In the genomic region with DNA sequence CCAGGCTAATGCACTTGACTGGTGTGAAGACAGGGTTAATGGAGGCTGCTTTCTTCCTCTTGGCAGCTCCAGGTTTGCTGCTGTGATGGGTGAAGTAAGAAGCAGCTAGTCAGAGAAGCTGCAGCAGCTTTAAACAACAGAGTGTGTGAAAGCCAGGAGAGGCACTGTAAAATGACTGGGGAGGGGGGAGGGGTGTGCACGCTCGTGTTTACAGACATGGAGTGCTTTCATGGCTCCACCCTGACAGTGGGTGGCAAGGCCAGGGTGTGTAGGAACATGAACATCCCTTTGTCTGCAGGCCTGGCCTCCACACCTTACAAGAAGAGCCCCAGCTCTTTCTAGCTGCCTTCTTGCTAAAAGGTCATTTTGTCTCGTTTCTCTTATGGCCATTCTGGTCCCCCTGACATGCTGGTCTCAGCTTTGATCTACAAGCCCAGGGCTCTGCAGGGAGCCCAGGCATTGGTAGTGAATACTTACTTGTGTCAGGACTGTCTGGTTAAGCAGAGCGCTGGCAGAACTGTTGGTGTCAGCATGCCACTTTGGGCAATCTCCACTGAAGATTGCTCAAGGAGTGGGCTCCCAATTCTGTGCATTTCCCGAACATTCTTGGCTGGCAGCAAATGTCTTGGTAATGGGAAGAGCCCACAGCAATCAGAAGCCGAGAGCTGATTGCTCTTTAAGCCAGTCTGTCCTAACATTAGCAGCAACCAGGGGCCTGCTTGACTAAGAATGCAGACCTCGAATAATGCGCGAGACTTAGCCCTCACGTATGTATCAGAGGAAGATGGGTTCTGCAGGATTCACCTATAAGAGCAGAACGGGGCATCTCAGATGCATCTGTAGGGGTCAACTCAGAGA, we compare ENCODE assay signal across 10 mouse cellular contexts.
DNase-seq lines count a peak whose midpoint lies in the region; ATAC-seq lines count a peak whose summit lies in the region.
"Had no signal": no experiment of that assay in that cellular context is flagged by ENCODE, and none has a peak within 500 bp of the region (broad histone marks: within the 10 kb centered on the region; RNA-seq: fewer than 3 reads in every experiment).

No protein-coding gene starts in this region.

- no peak for ATAC-seq in hindbrain, embryonic 12.5 days (ENCODE audit: low FRiP score)
- ATAC-seq in neural tube, embryonic 12.5 days (ENCODE audit: low FRiP score, low read depth): peak; percentile 34; the same call in 1 of the 2 replicates
- ATAC-seq in hindbrain, embryonic 16.5 days: peak; percentile 69
- 0 out of 2 replicates have a peak, but pooled peaks have one; percentile 34 for ATAC-seq in neural tube, embryonic 13.5 days (ENCODE audit: low read depth)

- no peak overlapping the region for H3K4me3 ChIP-seq in hindbrain, embryonic 10.5 days
- no peak overlapping the region for H3K4me3 ChIP-seq in hindbrain, embryonic 12.5 days
- H3K4me3 ChIP-seq in neural tube, embryonic 12.5 days: no peak overlapping the region
- H3K4me3 ChIP-seq in hindbrain, embryonic 16.5 days (ENCODE audit: low read length): no peak overlapping the region
- no peak overlapping the region for H3K4me3 ChIP-seq in neural tube, embryonic 13.5 days
- H3K4me3 ChIP-seq: embryonic facial prominence, embryonic 13.5 days had no signal

- H3K27ac ChIP-seq in hindbrain, embryonic 10.5 days: peak overlapping the region; percentile 56
- no peak overlapping the region for H3K27ac ChIP-seq in hindbrain, embryonic 12.5 days
- H3K27ac ChIP-seq in neural tube, embryonic 12.5 days: no peak overlapping the region
- H3K27ac ChIP-seq in hindbrain, embryonic 16.5 days (ENCODE audit: low read depth, low read length): peak overlapping the region; percentile 32
- no peak overlapping the region; the same call in 1 of the 2 replicates for H3K27ac ChIP-seq in neural tube, embryonic 13.5 days (replicated peaks)
- H3K27ac ChIP-seq: embryonic facial prominence, embryonic 13.5 days had no signal

- DNase-seq in hindbrain, embryonic 10.5 days (ENCODE audit: low spot score): no peak
- no peak for DNase-seq in neural tube, embryonic 10.5 days (ENCODE audit: extremely low spot score, low spot score)
- DNase-seq in adrenal gland, postnatal 25 days: no peak
- DNase-seq in kidney, adult 9 months: no peak
- DNase-seq: cerebellum, adult 11-12 months had no signal

- H3K9ac ChIP-seq in hindbrain, embryonic 12.5 days: no peak overlapping the region
- H3K9ac ChIP-seq in neural tube, embryonic 12.5 days: no peak overlapping the region
- H3K9ac ChIP-seq in hindbrain, embryonic 16.5 days (ENCODE audit: low read depth, low read length): 0 out of 2 replicates have a peak overlapping the region, but pooled peaks have one; percentile 12
- no peak overlapping the region for H3K9ac ChIP-seq in neural tube, embryonic 13.5 days
- H3K9ac ChIP-seq: embryonic facial prominence, embryonic 13.5 days had no signal

- no peak overlapping the region for H3K4me2 ChIP-seq in hindbrain, embryonic 12.5 days (replicated peaks)
- no peak overlapping the region for H3K4me2 ChIP-seq in neural tube, embryonic 12.5 days (replicated peaks)
- no peak overlapping the region for H3K4me2 ChIP-seq in hindbrain, embryonic 16.5 days (ENCODE audit: low read length)
- H3K4me2 ChIP-seq in neural tube, embryonic 13.5 days: no peak overlapping the region
- H3K4me2 ChIP-seq: embryonic facial prominence, embryonic 13.5 days had no signal

- H3K36me3 ChIP-seq in hindbrain, embryonic 10.5 days: no peaks in the 10 kb centered on the region
- H3K36me3 ChIP-seq in hindbrain, embryonic 12.5 days: no peaks in the 10 kb centered on the region
- H3K36me3 ChIP-seq in neural tube, embryonic 12.5 days: no peaks in the 10 kb centered on the region
- H3K36me3 ChIP-seq in hindbrain, embryonic 16.5 days (ENCODE audit: control insufficient read depth, insufficient read depth, low read length): no peaks in the 10 kb centered on the region
- H3K36me3 ChIP-seq in neural tube, embryonic 13.5 days: no peaks in the 10 kb centered on the region
- H3K36me3 ChIP-seq: embryonic facial prominence, embryonic 13.5 days had no signal

- 57% methylated on average over 11 of the region's 11 CpGs for WGBS in hindbrain, embryonic 10.5 days
- 51% methylated on average over 11 of the region's 11 CpGs for WGBS in hindbrain, embryonic 12.5 days
- 48% methylated on average over 11 of the region's 11 CpGs for WGBS in neural tube, embryonic 12.5 days
- 38% methylated on average over 11 of the region's 11 CpGs for WGBS in hindbrain, embryonic 16.5 days
- WGBS in neural tube, embryonic 13.5 days: 42% methylated on average over 11 of the region's 11 CpGs

- H3K9me3 ChIP-seq in hindbrain, embryonic 10.5 days: no peaks in the 10 kb centered on the region
- no peaks in the 10 kb centered on the region for H3K9me3 ChIP-seq in hindbrain, embryonic 12.5 days (replicated peaks)
- H3K9me3 ChIP-seq in neural tube, embryonic 12.5 days: no peaks in the 10 kb centered on the region
- H3K9me3 ChIP-seq in hindbrain, embryonic 16.5 days (ENCODE audit: control insufficient read depth, low read length): no peaks in the 10 kb centered on the region
- no peaks in the 10 kb centered on the region for H3K9me3 ChIP-seq in neural tube, embryonic 13.5 days
- H3K9me3 ChIP-seq: embryonic facial prominence, embryonic 13.5 days had no signal

- H3K27me3 ChIP-seq in hindbrain, embryonic 10.5 days (ENCODE audit: insufficient read depth, poor library complexity, severe bottlenecking): no peaks in the 10 kb centered on the region
- H3K27me3 ChIP-seq in hindbrain, embryonic 12.5 days: no peaks in the 10 kb centered on the region
- H3K27me3 ChIP-seq in neural tube, embryonic 12.5 days (replicated peaks): no peaks in the 10 kb centered on the region
- H3K27me3 ChIP-seq in hindbrain, embryonic 16.5 days (replicated peaks; ENCODE audit: control insufficient read depth, insufficient read depth, low read length): no peaks in the 10 kb centered on the region
- no peaks in the 10 kb centered on the region for H3K27me3 ChIP-seq in neural tube, embryonic 13.5 days
- H3K27me3 ChIP-seq: embryonic facial prominence, embryonic 13.5 days had no signal

- H3K4me1 ChIP-seq in hindbrain, embryonic 10.5 days (replicated peaks): peaks cover 28% of the 10 kb centered on the region
- H3K4me1 ChIP-seq in hindbrain, embryonic 12.5 days: peaks cover 12% of the 10 kb centered on the region; the same call in 1 of the 2 replicates
- 0 out of 2 replicates have a peak, but pooled peaks cover 5% of the 10 kb centered on the region for H3K4me1 ChIP-seq in neural tube, embryonic 12.5 days
- peaks cover 13% of the 10 kb centered on the region; the same call in 1 of the 2 replicates for H3K4me1 ChIP-seq in hindbrain, embryonic 16.5 days (ENCODE audit: control insufficient read depth, insufficient read depth, low read depth, low read length)
- H3K4me1 ChIP-seq in neural tube, embryonic 13.5 days (replicated peaks): peaks cover 7% of the 10 kb centered on the region

Comparison
In these comparisons a context has a peak if more than half of its experiments do, and no peak if none do; other contexts are left out.
1. H3K27ac ChIP-seq: peak in hindbrain, embryonic 10.5 days (single experiment) and hindbrain, embryonic 16.5 days (single experiment); none in hindbrain, embryonic 12.5 days (single experiment), neural tube, embryonic 12.5 days (single experiment) and neural tube, embryonic 13.5 days (single experiment).